Mouse (Mus musculus) small intestine, adult 2 months (tissue): ENCODE results near the gene Plk2. TPM values are rescaled to one million over a fixed set of nuclear protein-coding genes. Genes with fewer than 3 reads are reported as not detected.

Source experiments
- H3K27ac ChIP-seq: fragments of 200-500 bp; 2 replicates; pipeline ENCODE4 v1.5.1; 2012; ENCODE audit warnings: low read depth, low read length, control low read depth, inconsistent platforms; ENCODE audit not compliant: insufficient read depth
- H3K27me3 ChIP-seq: fragments of 200-500 bp; 2 replicates; pipeline ENCODE4 v1.6.1; 2012; ENCODE audit warnings: mild to moderate bottlenecking, moderate library complexity, low read length, inconsistent platforms; ENCODE audit not compliant: control insufficient read depth, insufficient read depth
- H3K36me3 ChIP-seq: fragments of 200-500 bp; 2 replicates; pipeline ENCODE4 v1.6.1; 2012; ENCODE audit warnings: mild to moderate bottlenecking, low read length, control low read depth, inconsistent platforms; ENCODE audit not compliant: control insufficient read depth, insufficient read depth
- H3K4me1 ChIP-seq: fragments of 200-500 bp; 2 replicates; pipeline ENCODE4 v1.6.1; 2012; ENCODE audit warnings: low read length, inconsistent platforms, mixed read lengths; ENCODE audit not compliant: control insufficient read depth, insufficient read depth, insufficient read length
- H3K4me3 ChIP-seq: fragments of 200-500 bp; 2 replicates; pipeline ENCODE4 v1.5.1; 2012; ENCODE audit warnings: low read depth, mild to moderate bottlenecking, control low read depth, inconsistent platforms, low read length, moderate library complexity
- CTCF ChIP-seq: fragments of 200-500 bp; IDR thresholded peaks from 2 replicates; pipeline ENCODE4 v1.5.1; 2012; ENCODE audit warnings: low read depth, mild to moderate bottlenecking, control low read depth, inconsistent platforms, low read length, moderate library complexity, mixed read lengths; ENCODE audit not compliant: insufficient replicate concordance, insufficient read length; ENCODE audit errors: extremely low read depth
- POLR2A ChIP-seq: fragments of 200-500 bp; IDR thresholded peaks from 2 replicates; pipeline ENCODE4 v1.6.1; 2012; ENCODE audit warnings: low read depth, mild to moderate bottlenecking, control low read depth, inconsistent platforms, low read length, moderate library complexity
- WGBS: fragments of 180-500 bp; shearing (Covaris S2); methylation state at CpG from one replicate; pipeline ENCODE4 v1.1.7; 2018; 5-methylcytosine and 5-hydroxymethylcytosine counted together
- polyA plus RNA-seq: library from polyadenylated mRNA; depleted of rRNA; stranded (reverse); fragments of >200 nt; gene quantifications from 2 replicates; pipeline ENCODE4 v1.2.3, GENCODE M21; 2012; rRNA removed

The Plk2 gene
- 3.1 and 3.5 TPM in 2 replicates for polyA plus RNA-seq

DNA sequence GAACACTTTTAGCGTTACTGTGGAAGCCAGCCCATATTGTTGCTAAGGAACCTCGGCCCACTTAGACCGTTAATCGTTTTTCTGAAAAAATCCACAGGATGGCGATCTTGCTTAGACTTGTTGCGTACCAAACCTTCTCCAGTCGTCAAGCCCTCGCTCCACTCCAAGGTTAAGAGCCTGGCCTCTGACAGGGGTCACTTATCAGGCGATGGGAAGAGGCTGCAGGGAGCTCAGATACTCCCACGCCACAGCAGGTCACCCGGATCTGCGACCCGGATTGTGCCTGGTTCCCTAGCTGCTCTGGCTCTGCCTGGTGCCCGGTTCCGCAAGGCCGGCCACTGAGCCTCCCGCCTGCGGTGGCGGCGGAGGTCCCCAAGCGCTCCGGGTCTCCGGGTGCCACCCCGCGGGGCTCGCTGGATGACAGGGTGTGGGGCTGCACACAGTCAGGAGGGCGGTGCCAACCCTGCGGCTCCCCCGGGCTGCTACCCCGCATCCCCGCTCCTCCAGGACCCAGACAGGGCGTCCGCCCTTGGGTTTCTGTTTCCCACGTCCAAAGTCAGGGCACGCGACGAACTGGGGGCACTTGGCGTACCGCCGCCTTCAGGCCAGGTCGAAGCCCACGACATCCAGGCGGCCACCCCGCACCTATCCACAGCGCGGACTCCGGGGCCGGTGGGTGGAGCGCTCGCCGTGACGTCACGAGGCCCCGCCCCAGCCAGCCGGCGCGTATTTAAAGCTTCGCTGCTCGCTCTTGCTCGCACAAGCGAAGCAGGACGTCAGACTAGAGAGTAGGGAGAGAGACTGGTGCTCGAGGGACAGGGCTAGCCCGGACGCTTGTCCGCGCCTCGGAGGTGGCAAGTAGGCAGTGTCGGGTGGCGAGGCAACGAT, at the start of gene Plk2:
Gene Plk2 (plus strand): TSS at position 756 of the 888 bp plus-strand sequence.
- peak; percentile 45; the same call in 1 of the 2 replicates for TF ChIP-seq CTCF
- TF ChIP-seq POLR2A: peak; percentile 99
- Histone ChIP-seq H3K4me3 (peak within 1 kb of the TSS; percentile 75), H3K27me3 (peaks cover 2% of the 10 kb centered on the region; the same call in 1 of the 2 replicates), H3K27ac (peak within 1 kb of the TSS; percentile 39), H3K4me1 (peaks cover 1% of the 10 kb centered on the region; the same call in 1 of the 2 replicates), H3K36me3 (peaks cover 6% of the 10 kb centered on the region)
- under 1% methylated on average over 71 of the region's 71 CpGs for WGBS

DNA sequence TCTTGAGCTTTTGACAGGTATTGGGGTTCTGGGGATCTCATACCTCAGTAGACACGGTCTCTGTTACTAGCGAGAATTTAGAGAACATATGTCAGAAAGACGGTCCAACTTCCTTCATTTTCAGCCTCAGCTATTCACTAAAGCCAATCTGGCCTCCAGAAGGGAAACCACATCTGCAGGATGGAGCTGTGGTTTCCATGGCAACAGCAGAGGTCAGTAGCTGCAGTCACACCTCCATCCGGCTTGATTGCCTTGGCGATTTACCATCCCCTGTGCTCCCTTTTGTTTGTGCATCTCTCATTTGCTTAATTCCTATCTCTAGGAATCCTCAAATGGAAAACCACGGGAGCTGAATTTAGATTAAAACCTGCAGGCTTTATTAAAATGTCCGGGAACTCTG, 48.1 kb upstream of the Plk2 start:
- H3K4me3 ChIP-seq: no peak overlapping the region
- H3K27ac ChIP-seq: no peak overlapping the region
- H3K27me3 ChIP-seq: no peaks in the 10 kb centered on the region
- TF ChIP-seq POLR2A (no peak), CTCF (no peak)
- no peaks in the 10 kb centered on the region for H3K36me3 ChIP-seq
- 50% methylated on average over 7 of the region's 7 CpGs for WGBS
- H3K4me1 ChIP-seq: no peaks in the 10 kb centered on the region

DNA sequence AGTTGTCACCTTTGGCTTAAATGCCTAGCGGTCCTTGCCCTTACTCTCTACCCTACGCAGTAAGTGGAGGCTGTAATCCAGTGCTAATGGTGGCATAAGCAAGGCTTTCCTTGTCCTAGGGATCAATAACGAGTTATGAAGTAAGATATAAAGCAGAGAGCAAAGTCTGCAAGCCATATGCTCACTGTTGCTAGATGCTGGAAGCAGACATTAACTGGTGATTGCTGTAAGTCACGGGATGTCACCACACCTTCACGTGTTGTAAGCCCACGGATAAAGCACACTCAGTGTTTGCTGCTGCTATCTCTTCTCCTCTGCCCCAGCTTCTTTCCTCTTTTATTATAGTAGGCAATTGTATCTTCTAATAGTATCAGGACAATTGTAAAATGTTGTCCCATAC, 43.8 kb upstream of the Plk2 start:
- Histone ChIP-seq H3K36me3 (no peaks in the 10 kb centered on the region), H3K27me3 (no peaks in the 10 kb centered on the region), H3K4me1 (no peaks in the 10 kb centered on the region), H3K4me3 (no peak overlapping the region), H3K27ac (no peak overlapping the region)
- 32% methylated on average over 6 of the region's 6 CpGs for WGBS
- TF ChIP-seq POLR2A (no peak), CTCF (no peak)

DNA sequence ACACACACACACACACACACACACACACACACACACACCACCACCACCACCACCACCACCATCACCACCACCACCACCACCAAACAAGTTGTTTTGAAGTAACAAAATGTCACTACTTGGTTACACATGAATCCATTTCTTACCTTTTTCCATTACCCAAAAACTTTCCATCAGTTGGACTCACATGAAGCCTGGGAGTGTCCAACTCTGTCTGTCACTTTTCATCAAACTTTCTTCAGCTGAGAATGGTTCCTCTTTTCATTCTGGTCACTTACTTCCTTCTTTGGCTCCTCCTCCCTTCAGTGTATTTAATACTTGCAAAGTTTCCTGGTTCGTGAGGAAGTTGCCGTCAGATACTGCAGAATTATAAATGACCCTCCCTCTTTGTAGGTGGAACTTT, 37.9 kb upstream of the Plk2 start, which contains the start of gene Gapt:
Gene Gapt (minus strand): TSS at position 259 of the 400 bp plus-strand sequence.
- Histone ChIP-seq H3K4me1 (no peaks in the 10 kb centered on the region), H3K27ac (no peak within 1 kb of the TSS), H3K27me3 (no peaks in the 10 kb centered on the region), H3K4me3 (no peak within 1 kb of the TSS), H3K36me3 (no peaks in the 10 kb centered on the region)
- WGBS: 30% methylated on average over 2 of the region's 2 CpGs
- no peak for TF ChIP-seq POLR2A
- TF ChIP-seq CTCF: no peak

DNA sequence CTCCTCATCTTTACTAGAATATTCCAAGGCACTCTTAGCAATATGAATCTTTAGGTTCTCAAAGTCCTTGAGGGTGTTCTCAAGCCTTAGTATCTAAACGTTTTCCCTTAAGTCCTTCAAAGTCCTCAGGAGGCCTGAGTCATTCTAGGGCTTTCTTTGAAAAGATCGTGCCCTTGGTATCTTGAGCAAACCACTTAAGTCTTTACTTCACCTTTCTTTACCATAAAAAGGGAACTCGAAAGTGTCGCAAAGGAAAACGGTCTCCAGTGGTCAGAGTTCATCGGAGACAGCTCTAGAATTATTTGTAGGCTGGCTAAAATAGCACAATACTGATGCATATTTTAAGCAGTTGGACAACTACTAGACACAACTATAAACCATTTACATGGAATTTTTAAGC, 31.1 kb upstream of the Plk2 start:
- no peaks in the 10 kb centered on the region for H3K36me3 ChIP-seq
- no peak overlapping the region for H3K27ac ChIP-seq
- TF ChIP-seq POLR2A (no peak), CTCF (no peak)
- no peaks in the 10 kb centered on the region for H3K4me1 ChIP-seq
- H3K4me3 ChIP-seq: no peak overlapping the region
- 65% methylated on average over 6 of the region's 6 CpGs for WGBS
- no peaks in the 10 kb centered on the region for H3K27me3 ChIP-seq

DNA sequence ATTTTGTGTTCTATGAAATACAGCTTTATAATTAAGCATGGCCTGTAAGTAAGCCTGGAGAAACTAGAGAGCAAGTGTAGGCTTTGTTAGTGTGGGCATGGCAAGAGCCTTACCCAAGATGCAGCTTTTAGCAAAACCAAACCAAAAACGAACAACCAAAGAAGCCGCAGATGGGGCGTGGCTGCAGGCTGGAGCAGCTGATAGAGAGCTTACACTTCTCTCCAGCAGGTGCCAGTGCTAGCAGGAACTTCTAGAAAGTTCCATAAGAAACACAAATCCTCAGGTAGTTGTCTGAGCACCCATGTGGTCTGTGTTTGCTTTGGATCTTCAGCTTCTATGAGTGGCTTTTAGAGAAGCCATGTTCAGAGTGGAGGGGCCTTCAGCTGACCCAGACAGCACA, 28.4 kb upstream of the Plk2 start:
- 64% methylated on average over 3 of the region's 3 CpGs for WGBS
- no peak for TF ChIP-seq POLR2A
- TF ChIP-seq CTCF: no peak
- H3K36me3 ChIP-seq: no peaks in the 10 kb centered on the region
- no peak overlapping the region for H3K27ac ChIP-seq
- no peaks in the 10 kb centered on the region for H3K27me3 ChIP-seq
- H3K4me1 ChIP-seq: no peaks in the 10 kb centered on the region
- no peak overlapping the region for H3K4me3 ChIP-seq

DNA sequence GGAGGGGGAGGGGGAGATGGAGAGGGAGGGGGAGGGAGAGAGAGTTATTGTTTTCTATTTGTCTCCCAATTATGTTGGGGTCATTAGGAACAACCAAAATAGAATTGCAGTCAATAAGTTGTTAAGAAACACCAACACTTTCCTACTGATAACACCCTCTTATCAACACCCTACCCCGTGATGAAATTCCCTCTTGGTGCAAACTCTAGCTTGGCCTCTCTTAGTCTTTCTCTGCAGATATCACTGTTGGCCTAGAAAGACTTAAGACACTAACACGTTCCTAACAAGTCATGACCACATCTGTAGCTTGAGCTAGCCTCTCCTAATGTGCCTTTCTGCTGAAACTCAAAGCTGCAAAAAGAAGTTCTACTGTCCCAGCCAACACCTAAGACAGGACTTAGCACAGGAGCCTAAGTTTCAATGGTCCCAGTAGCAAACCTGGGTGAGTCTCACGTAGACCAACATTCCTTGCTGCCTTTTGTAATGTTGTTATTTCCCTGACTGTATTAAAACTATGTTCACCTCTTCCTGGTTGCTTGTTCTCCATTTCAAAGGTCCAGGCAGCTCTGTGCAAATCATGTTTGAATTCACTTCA, 26.8 kb upstream of the Plk2 start:
- Histone ChIP-seq H3K4me1 (no peaks in the 10 kb centered on the region), H3K36me3 (no peaks in the 10 kb centered on the region), H3K4me3 (no peak overlapping the region), H3K27me3 (no peaks in the 10 kb centered on the region), H3K27ac (no peak overlapping the region)
- TF ChIP-seq POLR2A (no peak), CTCF (no peak)
- 55% methylated on average over 3 of the region's 3 CpGs for WGBS
